Mouse (Mus musculus): ENCODE measurements at regions not wholly inside any gene's neighbourhood (a gene's known extent, or its start where the extent isn't known, plus 50 kb on each side); places are given as distances from the start of the nearest gene placed in this dataset.

GRCm38 (mm10) chr7:119279896-119280661 lies 95.7 kb upstream of the Gpr139 start:
- ATAC-seq (no peak), DNase-seq (ENCODE audit: low spot score) (no peak)
- no peaks in the 10 kb centered on the region for H3K4me1 ChIP-seq (ENCODE audit: insufficient read depth, low read length)
- no peak for TF ChIP-seq CTCF (IDR thresholded peaks at IDR 0.05; ENCODE audit: low read depth)
- no peaks in the 10 kb centered on the region for H3K27me3 ChIP-seq (ENCODE audit: insufficient read depth, low read length)
- WGBS = 65% methylated on average over 3 of the region's 3 CpGs
- no peaks in the 10 kb centered on the region for H3K36me3 ChIP-seq (ENCODE audit: insufficient read depth, low read length)
- no peak overlapping the region for H3K9ac ChIP-seq (replicated peaks; ENCODE audit: low read length)
- no peak overlapping the region for H3K4me2 ChIP-seq (ENCODE audit: low read depth, low read length)
- no peaks in the 10 kb centered on the region for H3K9me3 ChIP-seq (ENCODE audit: low read length)
- no peak overlapping the region for H3K27ac ChIP-seq
- no peak overlapping the region for H3K4me3 ChIP-seq (ENCODE audit: low read length)

GRCm38 (mm10) chr7:119272621-119273020 lies 88.2 kb upstream of the Gpr139 start:
- 77% methylated on average over 3 of the region's 3 CpGs for WGBS
- no peaks in the 10 kb centered on the region for H3K9me3 ChIP-seq (ENCODE audit: low read length)
- H3K4me3 ChIP-seq (ENCODE audit: low read length) = no peak overlapping the region
- no peaks in the 10 kb centered on the region for H3K4me1 ChIP-seq (ENCODE audit: insufficient read depth, low read length)
- no peaks in the 10 kb centered on the region for H3K36me3 ChIP-seq (ENCODE audit: insufficient read depth, low read length)
- no peaks in the 10 kb centered on the region for H3K27me3 ChIP-seq (ENCODE audit: insufficient read depth, low read length)
- DNase-seq (ENCODE audit: low spot score) (no peak), ATAC-seq (no peak)
- TF ChIP-seq CTCF (IDR thresholded peaks at IDR 0.05; ENCODE audit: low read depth) = no peak
- H3K4me2 ChIP-seq (ENCODE audit: low read depth, low read length) = no peak overlapping the region
- H3K9ac ChIP-seq (replicated peaks; ENCODE audit: low read length) = no peak overlapping the region
- no peak overlapping the region for H3K27ac ChIP-seq

GRCm38 (mm10) chr7:119271427-119271826 lies 87.0 kb upstream of the Gpr139 start:
- no peak overlapping the region for H3K9ac ChIP-seq (replicated peaks; ENCODE audit: low read length)
- H3K36me3 ChIP-seq (ENCODE audit: insufficient read depth, low read length) = no peaks in the 10 kb centered on the region
- H3K4me2 ChIP-seq (ENCODE audit: low read depth, low read length) = no peak overlapping the region
- 91% methylated on average over 1 of the region's 1 CpGs for WGBS
- no peaks in the 10 kb centered on the region for H3K9me3 ChIP-seq (ENCODE audit: low read length)
- no peak overlapping the region for H3K27ac ChIP-seq
- H3K4me1 ChIP-seq (ENCODE audit: insufficient read depth, low read length) = no peaks in the 10 kb centered on the region
- DNase-seq (ENCODE audit: low spot score) (no peak), ATAC-seq (no peak)
- H3K27me3 ChIP-seq (ENCODE audit: insufficient read depth, low read length) = no peaks in the 10 kb centered on the region
- H3K4me3 ChIP-seq (ENCODE audit: low read length) = no peak overlapping the region
- TF ChIP-seq CTCF (IDR thresholded peaks at IDR 0.05; ENCODE audit: low read depth) = no peak

GRCm38 (mm10) chr7:119270826-119271420 lies 86.5 kb upstream of the Gpr139 start:
- Histone ChIP-seq H3K4me3 (ENCODE audit: low read length) (no peak overlapping the region), H3K27me3 (ENCODE audit: insufficient read depth, low read length) (no peaks in the 10 kb centered on the region), H3K9me3 (ENCODE audit: low read length) (no peaks in the 10 kb centered on the region), H3K27ac (no peak overlapping the region), H3K9ac (replicated peaks; ENCODE audit: low read length) (no peak overlapping the region), H3K4me2 (ENCODE audit: low read depth, low read length) (no peak overlapping the region), H3K36me3 (ENCODE audit: insufficient read depth, low read length) (no peaks in the 10 kb centered on the region), H3K4me1 (ENCODE audit: insufficient read depth, low read length) (no peaks in the 10 kb centered on the region)
- no peak for TF ChIP-seq CTCF (IDR thresholded peaks at IDR 0.05; ENCODE audit: low read depth)
- ATAC-seq = no peak
- peak; percentile 42 for DNase-seq (ENCODE audit: low spot score)
- WGBS = 33% methylated on average over 8 of the region's 8 CpGs

GRCm38 (mm10) chr7:119258222-119258621 lies 73.8 kb upstream of the Gpr139 start:
- Histone ChIP-seq H3K9ac (replicated peaks; ENCODE audit: low read length) (no peak overlapping the region), H3K36me3 (ENCODE audit: insufficient read depth, low read length) (no peaks in the 10 kb centered on the region), H3K9me3 (ENCODE audit: low read length) (no peaks in the 10 kb centered on the region), H3K4me2 (ENCODE audit: low read depth, low read length) (no peak overlapping the region), H3K4me1 (ENCODE audit: insufficient read depth, low read length) (no peaks in the 10 kb centered on the region), H3K27me3 (ENCODE audit: insufficient read depth, low read length) (no peaks in the 10 kb centered on the region), H3K27ac (no peak overlapping the region), H3K4me3 (ENCODE audit: low read length) (no peak overlapping the region)
- no peak for ATAC-seq
- TF ChIP-seq CTCF (IDR thresholded peaks at IDR 0.05; ENCODE audit: low read depth) = no peak
- no peak for DNase-seq (ENCODE audit: low spot score)
- WGBS = 70% methylated on average over 3 of the region's 3 CpGs

- no peak for TF ChIP-seq CTCF (IDR thresholded peaks at IDR 0.05; ENCODE audit: low read depth)
- no peak for ATAC-seq
- WGBS = 86% methylated on average over 3 of the region's 3 CpGs
- no peak overlapping the region for H3K9ac ChIP-seq (replicated peaks; ENCODE audit: low read length)
- H3K27me3 ChIP-seq (ENCODE audit: insufficient read depth, low read length) = no peaks in the 10 kb centered on the region
- no peak overlapping the region for H3K4me3 ChIP-seq (ENCODE audit: low read length)
- no peak overlapping the region for H3K4me2 ChIP-seq (ENCODE audit: low read depth, low read length)
- DNase-seq (ENCODE audit: low spot score) = no peak
- no peaks in the 10 kb centered on the region for H3K4me1 ChIP-seq (ENCODE audit: insufficient read depth, low read length)
- H3K9me3 ChIP-seq (ENCODE audit: low read length) = no peaks in the 10 kb centered on the region
- no peaks in the 10 kb centered on the region for H3K36me3 ChIP-seq (ENCODE audit: insufficient read depth, low read length)
- H3K27ac ChIP-seq = no peak overlapping the region
Observed at GRCm38 (mm10) chr7:119256916-119257315, 72.5 kb upstream of the Gpr139 start.

- Histone ChIP-seq H3K27ac (no peak overlapping the region), H3K36me3 (ENCODE audit: insufficient read depth, low read length) (no peaks in the 10 kb centered on the region), H3K9ac (replicated peaks; ENCODE audit: low read length) (no peak overlapping the region), H3K4me3 (ENCODE audit: low read length) (no peak overlapping the region), H3K9me3 (ENCODE audit: low read length) (no peaks in the 10 kb centered on the region), H3K4me1 (ENCODE audit: insufficient read depth, low read length) (no peaks in the 10 kb centered on the region), H3K4me2 (ENCODE audit: low read depth, low read length) (no peak overlapping the region), H3K27me3 (ENCODE audit: insufficient read depth, low read length) (no peaks in the 10 kb centered on the region)
- 87% methylated on average over 2 of the region's 2 CpGs for WGBS
- DNase-seq (ENCODE audit: low spot score) = no peak
- ATAC-seq = no peak
- TF ChIP-seq CTCF (IDR thresholded peaks at IDR 0.05; ENCODE audit: low read depth) = no peak
Observed at GRCm38 (mm10) chr7:119252742-119253141, 68.3 kb upstream of the Gpr139 start.
